Mouse (Mus musculus) megakaryocyte, embryonic 14.5 days (primary cell): ENCODE results near the gene Camk1. TPM values are rescaled to one million over a fixed set of nuclear protein-coding genes. Genes with fewer than 3 reads are reported as not detected.

Experiments
- H3K27me3 ChIP-seq: replicated peaks from 2 replicates; pipeline ENCODE3; 2012; ENCODE audit warnings: inconsistent platforms
- H3K36me3 ChIP-seq: replicated peaks from 2 replicates; pipeline ENCODE3; 2012; ENCODE audit warnings: low read length, inconsistent platforms, mixed read lengths
- H3K4me1 ChIP-seq: 2 replicates; pipeline ENCODE4 v1.6.1; 2012; ENCODE audit warnings: inconsistent platforms
- H3K4me3 ChIP-seq: replicated peaks from 2 replicates; pipeline ENCODE3; 2012; ENCODE audit warnings: moderate library complexity, mild to moderate bottlenecking, inconsistent platforms
- H3K9me3 ChIP-seq: 2 replicates; pipeline ENCODE4 v1.6.1; 2012; ENCODE audit warnings: inconsistent platforms
- FLI1 ChIP-seq: IDR thresholded peaks from 2 replicates; pipeline ENCODE4 v1.6.1; 2012; ENCODE audit warnings: low read length, inconsistent platforms, mixed read lengths
- GATA1 ChIP-seq: IDR thresholded peaks from 3 replicates; pipeline ENCODE4 v1.6.1; 2012; ENCODE audit warnings: mixed read lengths, low read length, inconsistent platforms, borderline replicate concordance
- polyA plus RNA-seq: library from polyadenylated mRNA; stranded (reverse); fragments of >175 nt; gene quantifications from 2 replicates; pipeline ENCODE4 v1.2.3, GENCODE M21; 2012; ENCODE audit warnings: low replicate concordance; ENCODE audit not compliant: insufficient read depth

Gene Camk1
- polyA plus RNA-seq, 1 experiment = 31.4 TPM

- Histone ChIP-seq H3K36me3 (peaks cover 70% of the 10 kb centered on the region), H3K27me3 (no peaks in the 10 kb centered on the region), H3K9me3 (no peaks in the 10 kb centered on the region), H3K4me1 (peaks cover 66% of the 10 kb centered on the region), H3K4me3 (peak overlapping the region; percentile 96)
- TF ChIP-seq FLI1 = no peak
- TF ChIP-seq GATA1 = no peak
These were observed 35.5 kb upstream of the Camk1 start for GRCm38 (mm10) chr6:113379246-113379645.

- Histone ChIP-seq H3K4me3 (peak within 1 kb of the TSS; percentile 96), H3K4me1 (peaks cover 73% of the 10 kb centered on the region), H3K36me3 (peaks cover 70% of the 10 kb centered on the region), H3K9me3 (no peaks in the 10 kb centered on the region), H3K27me3 (no peaks in the 10 kb centered on the region)
- TF ChIP-seq GATA1 = peak; percentile 60; the same call in 1 of the 3 replicates
- peak; percentile 83 for TF ChIP-seq FLI1
These were observed 34.0 kb upstream of the Camk1 start, which contains the start of the genes Tada3 and Arpc4 for GRCm38 (mm10) chr6:113377496-113378385. TSS of gene Tada3 (minus strand) at chr6:113377883. TSS of gene Arpc4 (plus strand) at chr6:113378115.

GRCm38 (mm10) chr6:113377172-113377495 lies 33.4 kb upstream of the Camk1 start:
- TF ChIP-seq GATA1 (no peak), FLI1 (no peak)
- Histone ChIP-seq H3K9me3 (no peaks in the 10 kb centered on the region), H3K4me1 (peaks cover 78% of the 10 kb centered on the region), H3K4me3 (peak overlapping the region; percentile 96), H3K36me3 (peaks cover 70% of the 10 kb centered on the region), H3K27me3 (no peaks in the 10 kb centered on the region)

GRCm38 (mm10) chr6:113373491-113373890 lies 29.7 kb upstream of the Camk1 start:
- H3K27me3 ChIP-seq = no peaks in the 10 kb centered on the region
- H3K9me3 ChIP-seq = no peaks in the 10 kb centered on the region
- peaks cover 80% of the 10 kb centered on the region for H3K36me3 ChIP-seq
- peak overlapping the region; percentile 53 for H3K4me3 ChIP-seq
- peaks cover 50% of the 10 kb centered on the region for H3K4me1 ChIP-seq
- TF ChIP-seq FLI1 (no peak), GATA1 (no peak)

GRCm38 (mm10) chr6:113370194-113370929 lies 26.6 kb upstream of the Camk1 start:
- H3K4me1 ChIP-seq = peaks cover 33% of the 10 kb centered on the region
- no peaks in the 10 kb centered on the region for H3K9me3 ChIP-seq
- no peaks in the 10 kb centered on the region for H3K27me3 ChIP-seq
- no peak for TF ChIP-seq FLI1
- no peak for TF ChIP-seq GATA1
- peaks cover 94% of the 10 kb centered on the region for H3K36me3 ChIP-seq
- no peak overlapping the region for H3K4me3 ChIP-seq

DNA sequence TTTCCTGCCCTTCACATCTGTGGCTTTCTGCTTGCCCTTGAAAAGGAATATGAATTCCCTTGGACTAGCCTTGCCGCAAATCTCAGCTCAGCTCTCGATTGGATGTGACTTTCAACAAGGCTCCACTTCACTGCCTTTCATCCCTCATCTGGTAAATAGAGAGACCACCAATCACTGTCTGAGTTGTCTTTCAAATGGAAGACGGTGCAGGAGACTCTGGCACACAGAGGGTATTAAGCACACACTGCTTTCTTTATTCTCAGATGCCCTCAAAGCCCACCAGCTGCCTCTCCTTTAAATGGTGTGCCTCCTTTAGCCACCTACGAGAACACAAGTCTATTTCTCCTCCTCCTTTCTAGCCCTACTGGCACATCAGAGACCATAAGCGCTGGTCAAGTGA lies 24.8 kb upstream of the Camk1 start:
- Histone ChIP-seq H3K9me3 (no peaks in the 10 kb centered on the region), H3K36me3 (peaks cover 76% of the 10 kb centered on the region), H3K4me1 (peaks cover 34% of the 10 kb centered on the region), H3K27me3 (no peaks in the 10 kb centered on the region), H3K4me3 (no peak overlapping the region)
- no peak for TF ChIP-seq FLI1
- no peak for TF ChIP-seq GATA1

- TF ChIP-seq FLI1 (no peak), GATA1 (no peak)
- Histone ChIP-seq H3K4me1 (peaks cover 30% of the 10 kb centered on the region), H3K4me3 (no peak overlapping the region), H3K36me3 (peaks cover 71% of the 10 kb centered on the region), H3K27me3 (no peaks in the 10 kb centered on the region), H3K9me3 (no peaks in the 10 kb centered on the region)
These were observed 24.3 kb upstream of the Camk1 start for GRCm38 (mm10) chr6:113368124-113368523.

- TF ChIP-seq FLI1 = no peak
- no peak for TF ChIP-seq GATA1
- H3K27me3 ChIP-seq = no peaks in the 10 kb centered on the region
- peaks cover 66% of the 10 kb centered on the region for H3K36me3 ChIP-seq
- no peak overlapping the region for H3K4me3 ChIP-seq
- peaks cover 24% of the 10 kb centered on the region for H3K4me1 ChIP-seq
- H3K9me3 ChIP-seq = no peaks in the 10 kb centered on the region
These were observed 23.8 kb upstream of the Camk1 start for GRCm38 (mm10) chr6:113367574-113367973.

- Histone ChIP-seq H3K4me1 (peaks cover 25% of the 10 kb centered on the region), H3K36me3 (peaks cover 56% of the 10 kb centered on the region), H3K4me3 (no peak overlapping the region), H3K27me3 (peaks cover 4% of the 10 kb centered on the region), H3K9me3 (no peaks in the 10 kb centered on the region)
- TF ChIP-seq FLI1 (no peak), GATA1 (no peak)
These were observed 22.9 kb upstream of the Camk1 start for GRCm38 (mm10) chr6:113366639-113367038.

DNA sequence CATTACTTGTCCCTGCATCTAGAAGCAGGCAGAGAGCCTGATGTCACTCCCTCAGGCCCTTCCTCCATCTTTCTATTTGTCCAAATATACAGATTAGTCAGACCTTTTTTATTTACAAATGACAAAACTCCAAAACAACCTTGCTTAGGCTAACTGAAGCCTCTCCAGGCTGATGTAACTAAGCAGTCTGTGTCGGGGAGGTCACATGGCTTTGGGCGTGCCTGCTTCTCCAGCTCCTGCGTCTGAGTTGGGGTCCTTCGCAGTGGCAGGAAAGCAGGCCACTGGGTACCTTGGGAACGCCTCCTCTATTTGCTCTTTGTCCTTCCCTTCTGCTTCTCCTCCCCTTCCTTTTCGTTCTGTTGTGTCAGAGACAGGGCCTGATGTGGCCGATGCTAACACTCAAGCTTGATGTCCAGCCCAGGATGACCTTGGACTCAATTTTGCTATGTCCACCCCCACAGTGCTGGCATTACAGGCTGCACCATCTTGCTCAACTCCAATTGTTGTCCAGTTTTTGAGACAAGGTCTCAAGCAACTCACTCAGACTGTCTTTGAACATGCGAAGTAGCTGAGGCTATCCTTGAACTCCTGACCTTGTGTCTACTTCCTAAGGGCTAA lies 20.8 kb upstream of the Camk1 start:
- Histone ChIP-seq H3K9me3 (no peaks in the 10 kb centered on the region), H3K4me3 (no peak overlapping the region), H3K36me3 (peaks cover 36% of the 10 kb centered on the region), H3K27me3 (peaks cover 9% of the 10 kb centered on the region), H3K4me1 (peaks cover 29% of the 10 kb centered on the region)
- TF ChIP-seq GATA1 (no peak), FLI1 (no peak)
